Mouse (Mus musculus): ENCODE measurements around the gene Sf3a2. TPM values are rescaled to one million over a fixed set of nuclear protein-coding genes. Genes with fewer than 3 reads are reported as not detected.
"Not testable (repeated sequence)": the region's sequence is repeated elsewhere in the genome, so short reads cannot be mapped to it uniquely, and the experiment has no call there.

Sf3a2 gene
- polyA plus RNA-seq, 1 experiment from 2014 or later: 39.0 TPM

GRCm38 (mm10) chr10:80817164-80817563, 19.2 kb downstream of the Sf3a2 start:
- Histone ChIP-seq H3K9ac (ENCODE audit: low read depth, low read length) (no peak overlapping the region), H3K27ac (ENCODE audit: low read depth, low read length) (no peak overlapping the region), H3K4me1 (replicated peaks; ENCODE audit: control insufficient read depth, insufficient read depth, low read length) (no peaks in the 10 kb centered on the region), H3K4me3 (ENCODE audit: low read depth, low read length) (no peak overlapping the region), H3K9me3 (ENCODE audit: control insufficient read depth) (no peaks in the 10 kb centered on the region), H3K4me2 (replicated peaks; ENCODE audit: low read depth) (no peak overlapping the region), H3K27me3 (replicated peaks; ENCODE audit: control insufficient read depth, insufficient read depth, low read length) (no peaks in the 10 kb centered on the region), H3K36me3 (ENCODE audit: control insufficient read depth, insufficient read depth) (no peaks in the 10 kb centered on the region)
- WGBS: 53% methylated on average over 2 of the region's 2 CpGs
- ATAC-seq: no peak
- TF ChIP-seq CTCF (IDR thresholded peaks at IDR 0.05; ENCODE audit: low read depth): no peak

GRCm38 (mm10) chr10:80817955-80818354, 20.0 kb downstream of the Sf3a2 start:
- H3K4me2 ChIP-seq (replicated peaks; ENCODE audit: low read depth); H3K4me3 ChIP-seq (ENCODE audit: low read depth, low read length); H3K27me3 ChIP-seq (replicated peaks; ENCODE audit: control insufficient read depth, insufficient read depth, low read length); ATAC-seq; H3K36me3 ChIP-seq (ENCODE audit: control insufficient read depth, insufficient read depth); H3K4me1 ChIP-seq (replicated peaks; ENCODE audit: control insufficient read depth, insufficient read depth, low read length); H3K9ac ChIP-seq (ENCODE audit: low read depth, low read length); H3K27ac ChIP-seq (ENCODE audit: low read depth, low read length); H3K9me3 ChIP-seq (ENCODE audit: control insufficient read depth): not testable (repeated sequence)
- WGBS: 82% methylated on average over 7 of the region's 7 CpGs
- peak; percentile 55 for TF ChIP-seq CTCF (IDR thresholded peaks at IDR 0.05; ENCODE audit: low read depth)

GRCm38 (mm10) chr10:80818599-80819281, 20.7 kb downstream of the Sf3a2 start:
- 36% methylated on average over 6 of the region's 6 CpGs for WGBS
- Histone ChIP-seq H3K9ac (ENCODE audit: low read depth, low read length) (no peak overlapping the region), H3K4me1 (replicated peaks; ENCODE audit: control insufficient read depth, insufficient read depth, low read length) (no peaks in the 10 kb centered on the region), H3K27ac (ENCODE audit: low read depth, low read length) (no peak overlapping the region), H3K4me3 (ENCODE audit: low read depth, low read length) (no peak overlapping the region), H3K9me3 (ENCODE audit: control insufficient read depth) (no peaks in the 10 kb centered on the region), H3K27me3 (replicated peaks; ENCODE audit: control insufficient read depth, insufficient read depth, low read length) (no peaks in the 10 kb centered on the region), H3K4me2 (replicated peaks; ENCODE audit: low read depth) (no peak overlapping the region), H3K36me3 (ENCODE audit: control insufficient read depth, insufficient read depth) (no peaks in the 10 kb centered on the region)
- peak; percentile 32; the same call in 1 of the 2 replicates for ATAC-seq
- no peak for TF ChIP-seq CTCF (IDR thresholded peaks at IDR 0.05; ENCODE audit: low read depth)

- no peaks in the 10 kb centered on the region for H3K36me3 ChIP-seq (ENCODE audit: control insufficient read depth, insufficient read depth)
- no peaks in the 10 kb centered on the region for H3K27me3 ChIP-seq (replicated peaks; ENCODE audit: control insufficient read depth, insufficient read depth, low read length)
- TF ChIP-seq CTCF (IDR thresholded peaks at IDR 0.05; ENCODE audit: low read depth): no peak
- ATAC-seq: no peak
- H3K4me3 ChIP-seq (ENCODE audit: low read depth, low read length): no peak overlapping the region
- H3K27ac ChIP-seq (ENCODE audit: low read depth, low read length): no peak overlapping the region
- H3K9me3 ChIP-seq (ENCODE audit: control insufficient read depth): no peaks in the 10 kb centered on the region
- no peaks in the 10 kb centered on the region for H3K4me1 ChIP-seq (replicated peaks; ENCODE audit: control insufficient read depth, insufficient read depth, low read length)
- H3K4me2 ChIP-seq (replicated peaks; ENCODE audit: low read depth): no peak overlapping the region
- no peak overlapping the region for H3K9ac ChIP-seq (ENCODE audit: low read depth, low read length)
- 24% methylated on average over 3 of the region's 3 CpGs for WGBS
Measured at GRCm38 (mm10) chr10:80819406-80819805, 21.4 kb downstream of the Sf3a2 start.

- 41% methylated on average over 2 of the region's 2 CpGs for WGBS
- no peak for ATAC-seq
Measured at GRCm38 (mm10) chr10:80821991-80822390, 24.0 kb downstream of the Sf3a2 start.

GRCm38 (mm10) chr10:80822528-80822927, 24.5 kb downstream of the Sf3a2 start:
- H3K9ac ChIP-seq (ENCODE audit: low read depth, low read length): no peak overlapping the region
- H3K4me1 ChIP-seq (replicated peaks; ENCODE audit: control insufficient read depth, insufficient read depth, low read length): no peaks in the 10 kb centered on the region
- no peak for ATAC-seq
- no peaks in the 10 kb centered on the region for H3K36me3 ChIP-seq (ENCODE audit: control insufficient read depth, insufficient read depth)
- H3K27ac ChIP-seq (ENCODE audit: low read depth, low read length): no peak overlapping the region
- H3K4me3 ChIP-seq (ENCODE audit: low read depth, low read length): no peak overlapping the region
- no peaks in the 10 kb centered on the region for H3K27me3 ChIP-seq (replicated peaks; ENCODE audit: control insufficient read depth, insufficient read depth, low read length)
- H3K9me3 ChIP-seq (ENCODE audit: control insufficient read depth): no peaks in the 10 kb centered on the region
- TF ChIP-seq CTCF (IDR thresholded peaks at IDR 0.05; ENCODE audit: low read depth): no peak
- H3K4me2 ChIP-seq (replicated peaks; ENCODE audit: low read depth): no peak overlapping the region
- WGBS: 92% methylated on average over 5 of the region's 5 CpGs

More at GRCm38 (mm10) chr10:80821991-80822390, 24.0 kb downstream of the Sf3a2 start:
- H3K4me2 ChIP-seq (replicated peaks; ENCODE audit: low read depth): no peak overlapping the region
- H3K27ac ChIP-seq (ENCODE audit: low read depth, low read length): no peak overlapping the region
- H3K4me1 ChIP-seq (replicated peaks; ENCODE audit: control insufficient read depth, insufficient read depth, low read length): no peaks in the 10 kb centered on the region
- H3K4me3 ChIP-seq (ENCODE audit: low read depth, low read length): no peak overlapping the region
- H3K27me3 ChIP-seq (replicated peaks; ENCODE audit: control insufficient read depth, insufficient read depth, low read length): no peaks in the 10 kb centered on the region
- H3K36me3 ChIP-seq (ENCODE audit: control insufficient read depth, insufficient read depth): no peaks in the 10 kb centered on the region
- H3K9ac ChIP-seq (ENCODE audit: low read depth, low read length): no peak overlapping the region
- peak; percentile 72 for TF ChIP-seq CTCF (IDR thresholded peaks at IDR 0.05; ENCODE audit: low read depth)
- H3K9me3 ChIP-seq (ENCODE audit: control insufficient read depth): no peaks in the 10 kb centered on the region
